Mouse (Mus musculus) lung, postnatal 36 days (tissue): ENCODE measurements around the gene Gm17469.
"Not testable (repeated sequence)": the region's sequence is repeated elsewhere in the genome, so short reads cannot be mapped to it uniquely, and the experiment has no call there.

Source experiments
- DNase-seq: peaks from one replicate; pipeline ENCODE4 v3.0.0; 2022; ENCODE audit warnings: mixed read lengths

The Gm17469 gene

DNA sequence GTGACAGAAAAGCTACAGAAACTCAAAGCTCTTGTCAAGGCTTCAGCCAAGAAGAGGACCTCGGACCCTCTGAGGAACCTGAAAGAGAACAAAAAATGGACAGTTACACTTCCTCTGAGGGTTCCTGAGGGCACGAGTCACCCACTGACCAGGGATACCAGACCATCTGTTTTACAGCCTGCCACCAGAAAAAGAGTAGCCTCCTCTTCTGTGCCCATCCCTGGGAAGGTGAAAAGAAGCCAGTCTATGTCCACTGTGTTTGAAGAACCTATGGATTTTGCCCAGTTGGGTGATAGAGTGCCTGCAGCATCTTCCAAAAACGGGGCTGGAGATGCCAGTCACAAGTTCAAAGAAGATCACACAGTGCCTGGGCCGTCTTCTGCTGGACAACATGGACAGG, at the start of gene Gm17469:
Gm17469 (plus strand) TSS at position 301 of the 400 bp plus-strand sequence.
- DNase-seq: not testable (repeated sequence)
